Mouse (Mus musculus): ENCODE results near the gene Klhl30. TPM values are rescaled to one million over a fixed set of nuclear protein-coding genes. Genes with fewer than 3 reads are reported as not detected.

The Klhl30 gene
- polyA plus RNA-seq, 1 experiment = 0.23 TPM

- TF ChIP-seq POLR2A (IDR thresholded peaks at IDR 0.05; ENCODE audit: low read depth, low read length) = no peak
- TF ChIP-seq CTCF (IDR thresholded peaks at IDR 0.05; ENCODE audit: borderline replicate concordance, insufficient read depth, low read length) = peak; percentile 72; the same call in 1 of the 2 replicates
- Histone ChIP-seq H3K4me1 (ENCODE audit: control insufficient read depth, insufficient read depth, low read length) (no peaks in the 10 kb centered on the region), H3K27ac (ENCODE audit: insufficient read depth, low read length) (no peak overlapping the region), H3K4me3 (ENCODE audit: insufficient read depth, low read length) (no peak overlapping the region)
These were observed 29.8 kb downstream of the Klhl30 start for GRCm38 (mm10) chr1:91380453-91381090.

- H3K4me1 ChIP-seq (ENCODE audit: control insufficient read depth, insufficient read depth, low read length) = no peaks in the 10 kb centered on the region
These were observed 30.3 kb downstream of the Klhl30 start for GRCm38 (mm10) chr1:91381091-91381471.

GRCm38 (mm10) chr1:91390369-91390768, 39.6 kb downstream of the Klhl30 start:
- Histone ChIP-seq H3K4me1 (ENCODE audit: control insufficient read depth, insufficient read depth, low read length) (no peaks in the 10 kb centered on the region), H3K4me3 (ENCODE audit: insufficient read depth, low read length) (no peak overlapping the region), H3K27ac (ENCODE audit: insufficient read depth, low read length) (no peak overlapping the region)
- TF ChIP-seq CTCF (IDR thresholded peaks at IDR 0.05; ENCODE audit: borderline replicate concordance, insufficient read depth, low read length) (no peak), POLR2A (IDR thresholded peaks at IDR 0.05; ENCODE audit: low read depth, low read length) (no peak)

More at GRCm38 (mm10) chr1:91381091-91381471, 30.3 kb downstream of the Klhl30 start:
- Histone ChIP-seq H3K4me3 (ENCODE audit: insufficient read depth, low read length) (no peak overlapping the region), H3K27ac (ENCODE audit: insufficient read depth, low read length) (no peak overlapping the region)
- TF ChIP-seq CTCF (IDR thresholded peaks at IDR 0.05; ENCODE audit: borderline replicate concordance, insufficient read depth, low read length) = no peak

- TF ChIP-seq POLR2A (IDR thresholded peaks at IDR 0.05; ENCODE audit: low read depth, low read length) (no peak), CTCF (IDR thresholded peaks at IDR 0.05; ENCODE audit: borderline replicate concordance, insufficient read depth, low read length) (no peak)
- 0 out of 2 replicates have a peak overlapping the region, but pooled peaks have one; percentile 10 for H3K27ac ChIP-seq (ENCODE audit: insufficient read depth, low read length)
- peak overlapping the region; percentile 91 for H3K4me3 ChIP-seq (ENCODE audit: insufficient read depth, low read length)
- peaks cover 2% of the 10 kb centered on the region; the same call in 1 of the 2 replicates for H3K4me1 ChIP-seq (ENCODE audit: control insufficient read depth, insufficient read depth, low read length)
These were observed 47.1 kb downstream of the Klhl30 start for GRCm38 (mm10) chr1:91397927-91398259.

GRCm38 (mm10) chr1:91398260-91399062, 47.6 kb downstream of the Klhl30 start, which contains the start of gene Ilkap:
Gene Ilkap, minus strand, starts transcription at chr1:91398815.
- 0 out of 2 replicates have a peak within 1 kb of the TSS, but pooled peaks have one; percentile 10 for H3K27ac ChIP-seq (ENCODE audit: insufficient read depth, low read length)
- peaks cover 2% of the 10 kb centered on the region; the same call in 1 of the 2 replicates for H3K4me1 ChIP-seq (ENCODE audit: control insufficient read depth, insufficient read depth, low read length)
- H3K4me3 ChIP-seq (ENCODE audit: insufficient read depth, low read length) = peak within 1 kb of the TSS; percentile 91
- no peak for TF ChIP-seq CTCF (IDR thresholded peaks at IDR 0.05; ENCODE audit: borderline replicate concordance, insufficient read depth, low read length)
- TF ChIP-seq POLR2A (IDR thresholded peaks at IDR 0.05; ENCODE audit: low read depth, low read length) = peak; percentile 85

- no peak overlapping the region for H3K27ac ChIP-seq (ENCODE audit: insufficient read depth, low read length)
- H3K4me1 ChIP-seq (ENCODE audit: control insufficient read depth, insufficient read depth, low read length) = no peaks in the 10 kb centered on the region
- TF ChIP-seq CTCF (IDR thresholded peaks at IDR 0.05; ENCODE audit: borderline replicate concordance, insufficient read depth, low read length) (no peak), POLR2A (IDR thresholded peaks at IDR 0.05; ENCODE audit: low read depth, low read length) (no peak)
- no peak overlapping the region for H3K4me3 ChIP-seq (ENCODE audit: insufficient read depth, low read length)
These were observed 54.2 kb downstream of the Klhl30 start for GRCm38 (mm10) chr1:91404976-91405375.

- H3K4me3 ChIP-seq (ENCODE audit: insufficient read depth, low read length) = no peak overlapping the region
- no peaks in the 10 kb centered on the region for H3K4me1 ChIP-seq (ENCODE audit: control insufficient read depth, insufficient read depth, low read length)
- no peak for TF ChIP-seq CTCF (IDR thresholded peaks at IDR 0.05; ENCODE audit: borderline replicate concordance, insufficient read depth, low read length)
- TF ChIP-seq POLR2A (IDR thresholded peaks at IDR 0.05; ENCODE audit: low read depth, low read length) = no peak
These were observed 54.8 kb downstream of the Klhl30 start for GRCm38 (mm10) chr1:91405406-91406169.

GRCm38 (mm10) chr1:91407819-91408218, 57.0 kb downstream of the Klhl30 start:
- H3K4me3 ChIP-seq (ENCODE audit: insufficient read depth, low read length) = no peak overlapping the region
- TF ChIP-seq POLR2A (IDR thresholded peaks at IDR 0.05; ENCODE audit: low read depth, low read length) (no peak), CTCF (IDR thresholded peaks at IDR 0.05; ENCODE audit: borderline replicate concordance, insufficient read depth, low read length) (no peak)
- no peak overlapping the region for H3K27ac ChIP-seq (ENCODE audit: insufficient read depth, low read length)
- 0 out of 2 replicates have a peak, but pooled peaks cover 2% of the 10 kb centered on the region for H3K4me1 ChIP-seq (ENCODE audit: control insufficient read depth, insufficient read depth, low read length)

More at GRCm38 (mm10) chr1:91405406-91406169, 54.8 kb downstream of the Klhl30 start:
- H3K27ac ChIP-seq (ENCODE audit: insufficient read depth, low read length) = no peak overlapping the region

- Histone ChIP-seq H3K27ac (ENCODE audit: insufficient read depth, low read length) (no peak overlapping the region), H3K4me1 (ENCODE audit: control insufficient read depth, insufficient read depth, low read length) (0 out of 2 replicates have a peak, but pooled peaks cover 2% of the 10 kb centered on the region), H3K4me3 (ENCODE audit: insufficient read depth, low read length) (no peak overlapping the region)
- TF ChIP-seq CTCF (IDR thresholded peaks at IDR 0.05; ENCODE audit: borderline replicate concordance, insufficient read depth, low read length) = no peak
- no peak for TF ChIP-seq POLR2A (IDR thresholded peaks at IDR 0.05; ENCODE audit: low read depth, low read length)
These were observed 60.9 kb downstream of the Klhl30 start for GRCm38 (mm10) chr1:91411631-91412285.

Other genes starting within 250 kb of the Klhl30 start
- gene Rbm44, start 205.9 kb upstream of the Klhl30 start, polyA plus RNA-seq (2011; ENCODE audit: insufficient read length, low read depth, missing spikeins) = 0.27 TPM in 1 of 2 replicates, not detected in the other
- 5.7 and 7.6 TPM in 2 replicates for gene Ramp1, start 171.2 kb upstream of the Klhl30 start, polyA plus RNA-seq (2011; ENCODE audit: insufficient read length, low read depth, missing spikeins)
- 59.0 and 71.7 TPM in 2 replicates for gene Ube2f, start 100.7 kb upstream of the Klhl30 start, polyA plus RNA-seq (2011; ENCODE audit: insufficient read length, low read depth, missing spikeins)
- 6.4 and 8.7 TPM in 2 replicates for gene Scly, start 52.7 kb upstream of the Klhl30 start, polyA plus RNA-seq (2011; ENCODE audit: insufficient read length, low read depth, missing spikeins)
- gene Espnl, start 28.9 kb upstream of the Klhl30 start, polyA plus RNA-seq (2011; ENCODE audit: insufficient read length, low read depth, missing spikeins) = not detected in 2 replicates
- gene Erfe, start 15.4 kb downstream of the Klhl30 start, polyA plus RNA-seq (2011; ENCODE audit: insufficient read length, low read depth, missing spikeins) = 6.1 and 10.8 TPM in 2 replicates
- 64.5 and 66.5 TPM in 2 replicates for gene Ilkap, start 47.8 kb downstream of the Klhl30 start, polyA plus RNA-seq (2011; ENCODE audit: insufficient read length, low read depth, missing spikeins)
- 9.2 and 9.9 TPM in 2 replicates for gene Hes6, start 63.0 kb downstream of the Klhl30 start, polyA plus RNA-seq (2011; ENCODE audit: insufficient read length, low read depth, missing spikeins)
- gene Per2, start 108.3 kb downstream of the Klhl30 start, polyA plus RNA-seq (2011; ENCODE audit: insufficient read length, low read depth, missing spikeins) = 2.5 and 7.4 TPM in 2 replicates
- 8.0 and 8.8 TPM in 2 replicates for gene Traf3ip1, start 143.6 kb downstream of the Klhl30 start, polyA plus RNA-seq (2011; ENCODE audit: insufficient read length, low read depth, missing spikeins)
- gene Asb1, start 189.5 kb downstream of the Klhl30 start, polyA plus RNA-seq (2011; ENCODE audit: insufficient read length, low read depth, missing spikeins) = 8.2 and 9.8 TPM in 2 replicates

Measured in embryonic fibroblast, embryonic 13.5 days (primary cell).